Mouse (Mus musculus): Measurements from ENCODE around the gene Tmed10. TPM values are rescaled to one million over a fixed set of nuclear protein-coding genes. Genes with fewer than 3 reads are reported as not detected.

The Tmed10 gene
- polyA plus RNA-seq, 1 experiment from 2014 or later, result 208 TPM

DNA sequence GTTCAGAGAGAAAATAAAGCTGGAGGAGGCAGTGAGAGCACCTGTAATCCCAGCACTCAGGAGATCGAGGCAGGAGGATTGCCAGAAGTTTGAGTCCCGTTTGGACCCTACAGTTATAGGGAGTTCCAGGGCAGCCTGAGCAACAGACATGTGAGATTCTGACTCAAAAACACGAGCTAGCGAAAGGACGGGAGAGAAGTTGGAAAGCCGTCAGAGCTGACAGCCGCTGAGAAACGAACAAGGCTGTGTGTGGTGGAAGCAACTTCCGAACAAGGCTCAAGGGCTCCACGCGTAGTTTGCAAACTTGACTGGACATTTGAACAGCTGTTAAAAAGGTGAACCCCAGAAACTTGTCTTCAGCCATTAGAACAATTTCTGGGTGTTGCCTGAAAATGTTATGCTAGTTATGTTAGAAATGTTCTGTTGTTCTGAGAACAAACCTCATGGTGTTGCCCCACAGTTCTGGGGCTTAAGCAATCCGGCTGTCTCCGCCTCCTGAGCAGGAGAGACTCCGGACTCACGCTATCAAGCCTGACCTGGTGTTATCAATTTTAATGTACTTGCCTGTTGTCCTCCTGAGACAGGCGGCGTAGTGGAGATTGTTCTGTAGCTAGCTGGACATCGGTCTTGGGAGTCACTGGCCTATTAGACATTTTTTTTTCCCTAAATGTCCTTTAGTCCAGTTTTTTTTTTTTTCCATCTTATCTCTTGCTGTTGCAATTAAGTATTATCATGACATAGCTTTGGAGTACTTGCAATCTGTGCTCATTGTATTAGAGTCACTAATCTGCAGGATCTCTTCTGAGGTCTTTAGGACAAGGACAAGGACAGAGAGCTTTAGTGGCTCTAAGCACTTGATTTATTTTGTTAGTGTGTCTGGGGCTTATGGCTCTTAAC is 22.7 kb upstream of the Tmed10 start:
- Histone ChIP-seq H3K27ac (ENCODE audit: low read depth, low read length) (no peak overlapping the region), H3K4me3 (ENCODE audit: low read length) (no peak overlapping the region), H3K4me1 (ENCODE audit: control insufficient read depth, insufficient read depth, low read depth, low read length) (no peaks in the 10 kb centered on the region), H3K36me3 (ENCODE audit: control insufficient read depth, insufficient read depth, low read length) (no peaks in the 10 kb centered on the region), H3K9me3 (ENCODE audit: control insufficient read depth, low read length) (no peaks in the 10 kb centered on the region), H3K27me3 (replicated peaks; ENCODE audit: control insufficient read depth, insufficient read depth, low read length) (no peaks in the 10 kb centered on the region), H3K4me2 (ENCODE audit: low read length) (no peak overlapping the region), H3K9ac (ENCODE audit: low read depth, low read length) (no peak overlapping the region)
- ATAC-seq, result no peak
- WGBS, result 85% methylated on average over 18 of the region's 18 CpGs

DNA sequence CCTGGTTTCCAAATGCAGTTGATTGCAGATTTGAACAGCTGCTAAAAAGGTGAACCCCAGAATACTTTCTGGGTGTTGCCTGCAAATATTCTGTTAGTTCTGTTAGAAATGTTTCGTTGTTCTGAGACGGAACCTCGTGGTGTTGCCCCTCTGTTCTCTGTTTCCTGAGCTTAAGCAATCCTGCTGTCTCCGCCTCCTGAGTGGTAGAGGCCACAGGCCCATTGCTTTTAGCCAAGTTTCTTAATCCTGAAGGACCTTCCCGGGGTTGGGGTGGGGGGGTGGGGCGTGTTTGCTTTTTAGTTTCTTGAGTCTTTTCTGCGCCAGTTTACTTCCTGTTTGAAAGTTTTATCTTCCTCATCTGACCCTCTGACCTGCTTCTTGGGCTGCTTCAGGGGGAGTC is 19.3 kb upstream of the Tmed10 start:
- Histone ChIP-seq H3K27me3 (replicated peaks; ENCODE audit: control insufficient read depth, insufficient read depth, low read length) (no peaks in the 10 kb centered on the region), H3K27ac (ENCODE audit: low read depth, low read length) (no peak overlapping the region), H3K4me1 (ENCODE audit: control insufficient read depth, insufficient read depth, low read depth, low read length) (no peaks in the 10 kb centered on the region), H3K9me3 (ENCODE audit: control insufficient read depth, low read length) (no peaks in the 10 kb centered on the region), H3K4me3 (ENCODE audit: low read length) (no peak overlapping the region), H3K4me2 (ENCODE audit: low read length) (no peak overlapping the region), H3K9ac (ENCODE audit: low read depth, low read length) (no peak overlapping the region), H3K36me3 (ENCODE audit: control insufficient read depth, insufficient read depth, low read length) (no peaks in the 10 kb centered on the region)
- no peak for ATAC-seq
- WGBS, result 80% methylated on average over 7 of the region's 7 CpGs

DNA sequence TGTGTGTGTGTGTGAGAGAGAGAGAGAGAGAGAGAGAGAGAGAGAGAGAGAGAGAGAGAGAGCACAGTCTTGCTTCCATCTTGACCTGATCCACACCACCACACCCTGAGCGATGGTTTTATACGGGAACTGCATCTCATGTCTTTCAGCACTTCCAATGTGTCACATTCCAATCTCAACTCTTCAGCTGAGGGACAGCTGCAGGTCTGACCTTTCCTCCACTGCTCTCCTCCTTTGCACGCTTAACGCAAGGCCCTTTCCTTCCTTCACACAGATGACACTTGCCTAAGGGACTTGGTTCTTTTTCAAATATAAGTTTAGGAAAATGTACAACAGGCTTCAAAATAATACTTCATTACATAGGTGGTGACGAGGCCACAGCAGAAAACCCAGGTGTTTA is 18.9 kb upstream of the Tmed10 start:
- H3K36me3 ChIP-seq (ENCODE audit: control insufficient read depth, insufficient read depth, low read length), result no peaks in the 10 kb centered on the region
- H3K4me2 ChIP-seq (ENCODE audit: low read length), result no peak overlapping the region
- no peaks in the 10 kb centered on the region for H3K4me1 ChIP-seq (ENCODE audit: control insufficient read depth, insufficient read depth, low read depth, low read length)
- no peaks in the 10 kb centered on the region for H3K27me3 ChIP-seq (replicated peaks; ENCODE audit: control insufficient read depth, insufficient read depth, low read length)
- H3K27ac ChIP-seq (ENCODE audit: low read depth, low read length), result no peak overlapping the region
- ATAC-seq, result no peak
- no peaks in the 10 kb centered on the region for H3K9me3 ChIP-seq (ENCODE audit: control insufficient read depth, low read length)
- H3K4me3 ChIP-seq (ENCODE audit: low read length), result no peak overlapping the region
- no peak overlapping the region for H3K9ac ChIP-seq (ENCODE audit: low read depth, low read length)
- WGBS, result 85% methylated on average over 5 of the region's 5 CpGs

DNA sequence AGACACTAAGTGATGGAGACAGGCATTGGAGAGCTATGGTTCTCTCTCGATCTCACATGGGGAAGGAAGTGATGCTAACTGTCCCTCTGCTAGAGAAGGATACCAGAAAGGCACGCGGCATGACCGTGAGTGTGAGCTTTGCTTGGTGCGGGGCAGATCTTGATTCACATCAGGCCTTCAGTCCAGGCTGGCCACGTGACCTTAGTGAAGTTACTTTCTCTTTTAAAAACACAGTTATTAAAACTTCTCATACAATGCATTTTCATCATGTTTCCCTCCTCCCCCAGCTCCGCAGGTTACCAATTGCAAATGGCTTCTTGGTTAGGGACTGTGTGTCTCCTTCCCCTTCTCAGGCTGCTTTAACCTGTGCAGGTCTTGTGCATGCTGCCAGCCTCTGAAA is 16.5 kb upstream of the Tmed10 start:
- no peak for ATAC-seq
- H3K27ac ChIP-seq (ENCODE audit: low read depth, low read length), result no peak overlapping the region
- H3K4me1 ChIP-seq (ENCODE audit: control insufficient read depth, insufficient read depth, low read depth, low read length), result no peaks in the 10 kb centered on the region
- no peak overlapping the region for H3K4me3 ChIP-seq (ENCODE audit: low read length)
- H3K9me3 ChIP-seq (ENCODE audit: control insufficient read depth, low read length), result no peaks in the 10 kb centered on the region
- no peak overlapping the region for H3K9ac ChIP-seq (ENCODE audit: low read depth, low read length)
- WGBS, result 90% methylated on average over 7 of the region's 7 CpGs
- H3K36me3 ChIP-seq (ENCODE audit: control insufficient read depth, insufficient read depth, low read length), result no peaks in the 10 kb centered on the region
- H3K4me2 ChIP-seq (ENCODE audit: low read length), result no peak overlapping the region
- H3K27me3 ChIP-seq (replicated peaks; ENCODE audit: control insufficient read depth, insufficient read depth, low read length), result no peaks in the 10 kb centered on the region

DNA sequence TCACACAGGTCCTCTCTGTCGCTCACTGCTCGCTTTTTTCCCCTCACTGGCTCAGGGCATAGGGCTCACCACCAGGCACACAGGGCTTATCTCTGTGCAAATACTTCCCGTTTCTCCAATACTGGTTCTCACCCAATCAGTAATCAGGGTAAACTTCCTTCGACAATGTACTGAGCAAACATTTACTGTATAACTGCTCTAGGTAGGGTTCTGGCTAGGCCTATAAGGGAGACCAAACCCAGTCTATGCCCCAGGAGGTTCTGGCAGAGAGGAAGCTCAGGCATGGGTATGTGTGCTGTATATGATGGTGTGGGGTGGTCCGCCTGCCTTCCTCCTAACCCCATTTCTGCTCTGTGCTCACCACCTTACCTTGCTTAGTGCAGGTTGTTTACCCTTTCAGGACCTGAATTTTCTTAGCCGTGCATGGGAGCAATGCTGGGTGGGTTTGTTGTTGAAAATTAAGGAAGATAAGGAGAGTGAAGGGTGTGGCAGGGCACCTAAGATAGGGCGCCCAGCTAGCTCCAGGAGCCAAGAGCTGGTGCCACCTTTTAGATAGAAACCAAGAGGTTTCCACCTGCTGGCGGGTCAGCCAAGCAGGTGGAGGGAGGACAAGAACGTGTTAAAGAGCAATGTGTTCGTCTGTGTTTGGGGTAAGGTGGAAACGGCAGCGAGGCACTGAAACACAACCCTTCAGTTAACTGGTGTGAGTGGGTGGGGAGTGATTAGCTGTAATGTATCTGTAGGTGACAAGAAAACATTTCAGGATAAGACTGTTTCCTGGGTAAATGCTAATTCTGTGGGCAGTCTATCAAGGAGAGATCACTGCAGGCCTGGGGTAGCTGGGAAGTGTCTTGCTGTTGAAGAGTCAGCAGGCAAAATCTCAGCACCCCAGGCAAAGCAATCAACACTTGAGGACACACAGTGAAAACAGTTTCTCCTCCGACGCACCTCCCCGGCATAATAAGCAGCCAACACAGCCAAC is 14.8 kb upstream of the Tmed10 start:
- H3K27me3 ChIP-seq (replicated peaks; ENCODE audit: control insufficient read depth, insufficient read depth, low read length), result no peaks in the 10 kb centered on the region
- no peak for ATAC-seq
- H3K4me3 ChIP-seq (ENCODE audit: low read length), result no peak overlapping the region
- H3K27ac ChIP-seq (ENCODE audit: low read depth, low read length), result no peak overlapping the region
- no peaks in the 10 kb centered on the region for H3K9me3 ChIP-seq (ENCODE audit: control insufficient read depth, low read length)
- no peaks in the 10 kb centered on the region for H3K4me1 ChIP-seq (ENCODE audit: control insufficient read depth, insufficient read depth, low read depth, low read length)
- no peak overlapping the region for H3K9ac ChIP-seq (ENCODE audit: low read depth, low read length)
- 85% methylated on average over 15 of the region's 15 CpGs for WGBS
- H3K36me3 ChIP-seq (ENCODE audit: control insufficient read depth, insufficient read depth, low read length), result no peaks in the 10 kb centered on the region
- H3K4me2 ChIP-seq (ENCODE audit: low read length), result no peak overlapping the region

DNA sequence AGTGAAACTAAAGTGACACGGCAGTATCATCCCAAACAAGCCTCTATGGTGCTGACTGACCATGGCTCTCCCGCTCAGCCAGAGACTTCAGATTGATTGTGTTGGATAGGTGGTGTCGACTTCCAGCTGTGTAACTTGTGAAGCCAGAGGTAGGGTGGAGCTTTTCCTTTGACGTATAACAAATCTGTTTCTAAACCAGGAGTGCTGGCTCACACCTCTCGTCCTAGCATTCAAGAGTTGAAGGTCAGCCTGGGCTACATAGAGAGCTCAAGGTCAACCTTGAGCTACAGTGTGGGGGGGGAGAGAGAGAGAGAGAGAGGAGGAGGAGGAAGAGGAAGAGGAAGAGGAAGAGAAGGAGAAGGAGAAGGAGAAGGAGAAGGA is 11.3 kb upstream of the Tmed10 start:
- H3K27ac ChIP-seq (ENCODE audit: low read depth, low read length), result no peak overlapping the region
- no peak overlapping the region for H3K4me3 ChIP-seq (ENCODE audit: low read length)
- no peak overlapping the region for H3K4me2 ChIP-seq (ENCODE audit: low read length)
- H3K9me3 ChIP-seq (ENCODE audit: control insufficient read depth, low read length), result no peaks in the 10 kb centered on the region
- 55% methylated on average over 5 of the region's 5 CpGs for WGBS
- H3K4me1 ChIP-seq (ENCODE audit: control insufficient read depth, insufficient read depth, low read depth, low read length), result no peaks in the 10 kb centered on the region
- H3K36me3 ChIP-seq (ENCODE audit: control insufficient read depth, insufficient read depth, low read length), result no peaks in the 10 kb centered on the region
- H3K9ac ChIP-seq (ENCODE audit: low read depth, low read length), result no peak overlapping the region
- ATAC-seq, result no peak
- no peaks in the 10 kb centered on the region for H3K27me3 ChIP-seq (replicated peaks; ENCODE audit: control insufficient read depth, insufficient read depth, low read length)

DNA sequence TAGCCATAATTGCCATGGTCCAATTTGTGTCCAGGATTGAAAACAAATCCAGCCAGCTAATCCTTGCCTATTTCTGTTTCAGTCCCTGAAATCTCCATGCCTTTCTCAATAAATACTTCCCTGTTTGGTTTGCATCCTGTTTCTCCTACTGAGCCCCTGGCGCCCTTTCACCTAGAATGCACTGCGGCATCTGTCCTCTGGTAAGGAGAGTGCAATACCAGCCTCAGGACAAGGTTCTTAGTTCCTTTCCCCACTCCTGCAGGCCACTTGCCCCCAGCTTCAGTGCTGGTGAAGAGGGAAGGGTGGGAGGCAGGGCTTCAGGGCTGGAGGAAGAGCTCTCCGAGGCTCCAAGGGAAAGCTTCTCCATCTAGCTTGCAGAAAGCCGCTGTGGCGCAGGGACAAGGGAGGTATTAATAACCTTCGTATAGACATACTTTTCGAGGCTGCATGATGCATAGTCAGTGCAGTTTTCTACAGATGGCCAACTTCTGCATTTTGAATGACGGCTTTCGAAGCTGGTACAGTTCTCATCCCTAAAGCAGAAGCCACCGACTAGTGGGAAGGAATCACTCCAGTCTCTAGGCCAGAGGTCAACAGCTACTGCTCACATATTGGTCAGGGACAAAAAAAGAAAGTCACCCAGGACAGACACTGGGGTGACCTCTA is 10.8 kb upstream of the Tmed10 start:
- Histone ChIP-seq H3K9ac (ENCODE audit: low read depth, low read length) (no peak overlapping the region), H3K27ac (ENCODE audit: low read depth, low read length) (no peak overlapping the region)
- no peak for ATAC-seq

DNA sequence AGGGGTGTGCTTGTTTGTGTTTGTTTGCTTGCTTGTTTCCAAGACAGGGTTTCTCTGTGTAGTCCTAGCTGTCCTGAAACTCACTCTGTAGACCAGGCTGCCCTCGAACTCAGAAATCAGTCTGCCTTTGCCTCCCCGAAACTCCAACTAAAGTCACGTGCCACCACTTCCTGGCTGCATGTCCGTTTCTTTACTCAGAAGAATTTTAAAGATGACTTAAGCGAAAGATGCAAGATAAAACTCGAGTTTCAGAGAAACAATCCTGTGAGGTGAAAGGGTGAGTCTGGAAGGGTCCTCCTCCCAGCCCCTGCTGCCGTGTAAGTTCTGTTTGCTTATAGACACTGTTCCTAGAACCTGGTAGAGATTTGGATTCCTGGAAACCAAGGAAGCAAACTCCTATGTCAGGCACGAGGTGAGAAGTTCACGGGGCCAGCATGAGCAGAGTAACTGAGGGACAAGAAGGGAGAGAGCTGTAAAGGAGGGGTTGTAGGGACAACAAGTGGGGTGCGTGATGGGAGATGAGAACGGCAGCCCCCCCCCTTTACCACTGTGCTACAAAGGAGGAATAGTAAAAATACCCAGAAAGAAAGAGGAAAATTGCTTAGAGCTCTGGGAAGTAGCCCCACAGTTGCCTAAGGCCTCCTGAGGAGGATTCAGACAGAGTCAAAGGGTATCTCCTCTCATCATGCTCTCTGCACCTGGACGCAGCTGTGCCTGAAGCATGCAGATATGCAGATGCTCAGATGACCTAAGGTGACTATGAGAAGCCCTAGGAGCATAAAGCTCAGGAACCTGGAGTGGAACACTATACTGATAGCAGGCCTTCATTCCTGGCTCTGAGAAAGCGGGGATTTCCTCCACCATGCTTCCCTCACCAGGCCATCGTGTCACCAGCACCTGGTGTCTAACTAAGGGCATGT is 8.4 kb upstream of the Tmed10 start:
- Histone ChIP-seq H3K9ac (ENCODE audit: low read depth, low read length) (no peak overlapping the region), H3K9me3 (ENCODE audit: control insufficient read depth, low read length) (no peaks in the 10 kb centered on the region), H3K4me2 (ENCODE audit: low read length) (no peak overlapping the region), H3K4me3 (ENCODE audit: low read length) (no peak overlapping the region), H3K36me3 (ENCODE audit: control insufficient read depth, insufficient read depth, low read length) (no peaks in the 10 kb centered on the region), H3K27me3 (replicated peaks; ENCODE audit: control insufficient read depth, insufficient read depth, low read length) (no peaks in the 10 kb centered on the region), H3K27ac (ENCODE audit: low read depth, low read length) (no peak overlapping the region), H3K4me1 (ENCODE audit: control insufficient read depth, insufficient read depth, low read depth, low read length) (no peaks in the 10 kb centered on the region)
- WGBS, result 81% methylated on average over 14 of the region's 14 CpGs
- ATAC-seq, result no peak

More for the DNA sequence above, 10.8 kb upstream of the Tmed10 start:
- no peaks in the 10 kb centered on the region for H3K9me3 ChIP-seq (ENCODE audit: control insufficient read depth, low read length)
- H3K4me2 ChIP-seq (ENCODE audit: low read length), result no peak overlapping the region
- H3K27me3 ChIP-seq (replicated peaks; ENCODE audit: control insufficient read depth, insufficient read depth, low read length), result no peaks in the 10 kb centered on the region
- 85% methylated on average over 10 of the region's 10 CpGs for WGBS
- no peak overlapping the region for H3K4me3 ChIP-seq (ENCODE audit: low read length)
- no peaks in the 10 kb centered on the region for H3K4me1 ChIP-seq (ENCODE audit: control insufficient read depth, insufficient read depth, low read depth, low read length)
- no peaks in the 10 kb centered on the region for H3K36me3 ChIP-seq (ENCODE audit: control insufficient read depth, insufficient read depth, low read length)
